Mouse (Mus musculus) urinary bladder, postnatal 0 days (tissue): ENCODE data around the gene Ccl1. TPM values are rescaled to one million over a fixed set of nuclear protein-coding genes. Genes with fewer than 3 reads are reported as not detected.

ENCODE experiments used
- polyA plus RNA-seq: library from polyadenylated mRNA; unstranded; fragments of >200 nt; fragmentation: Nextera tagmentation; extraction: Ambion mirVana; gene quantifications from 2 replicates; pipeline ENCODE4 v1.2.1, GENCODE M21; 2015

The Ccl1 gene
- not detected in 2 replicates for polyA plus RNA-seq

DNA sequence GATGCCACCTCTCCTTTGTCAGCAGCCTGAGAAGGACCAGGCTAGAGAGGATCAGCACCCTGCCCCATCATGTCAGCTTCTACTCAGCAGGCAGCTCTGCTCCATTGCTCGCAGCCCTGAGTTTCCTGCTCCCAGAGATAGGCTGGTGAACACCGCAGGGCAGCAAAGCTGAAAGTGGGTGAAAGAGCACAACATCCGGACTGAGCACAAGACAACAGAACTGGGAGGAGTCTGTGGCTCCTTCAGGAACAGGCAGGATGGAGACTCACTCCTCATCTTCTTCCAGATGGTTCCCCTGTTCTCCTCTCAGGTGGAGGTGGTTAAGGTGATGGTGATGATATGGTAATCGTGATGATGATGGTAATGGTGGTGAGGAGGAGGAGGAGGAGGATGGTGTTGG lies at the start of gene Ccl1:
TSS of gene Ccl1 (minus strand) at position 101 of the 400 bp plus-strand sequence.

Other genes with a start within 250 kb of the Ccl1 start
- gene Ccl11, start 247.9 kb downstream of the Ccl1 start, polyA plus RNA-seq: 10.9 and 12.5 TPM in 2 replicates
- gene Ccl12, start 203.8 kb downstream of the Ccl1 start, polyA plus RNA-seq: 32.4 and 37.7 TPM in 2 replicates
- 0.83 and 1.6 TPM in 2 replicates for gene Ccl8, start 190.5 kb downstream of the Ccl1 start, polyA plus RNA-seq
- 0.19 and 0.24 TPM in 2 replicates for gene Tmem132e, start 83.2 kb upstream of the Ccl1 start, polyA plus RNA-seq